Mouse (Mus musculus) embryonic stem cell, embryonic (primary cell): ENCODE data around the gene Fbxo45.

Source experiments
- CTCF ChIA-PET, 4 experiments: fragments of 300-600 bp in 2 of 4; fragments of 350-600 bp in 2 of 4; sonication (Branson Sonifier 250); formaldehyde crosslinking; loops; one replicate each; lab custom pipeline; 2022; ENCODE audit warnings: inconsistent platforms in 2 of 4; lab: Charles Lee
- POLR2A ChIA-PET, 4 experiments: fragments of 300-600 bp in 2 of 4; fragments of 350-600 bp in 2 of 4; sonication (Branson Sonifier 250); formaldehyde crosslinking; loops; one replicate each; lab custom pipeline; 2022; ENCODE audit warnings: antibody characterized with exemption in 4 of 4, inconsistent platforms in 1 of 4; lab: Charles Lee

The Fbxo45 gene

DNA sequence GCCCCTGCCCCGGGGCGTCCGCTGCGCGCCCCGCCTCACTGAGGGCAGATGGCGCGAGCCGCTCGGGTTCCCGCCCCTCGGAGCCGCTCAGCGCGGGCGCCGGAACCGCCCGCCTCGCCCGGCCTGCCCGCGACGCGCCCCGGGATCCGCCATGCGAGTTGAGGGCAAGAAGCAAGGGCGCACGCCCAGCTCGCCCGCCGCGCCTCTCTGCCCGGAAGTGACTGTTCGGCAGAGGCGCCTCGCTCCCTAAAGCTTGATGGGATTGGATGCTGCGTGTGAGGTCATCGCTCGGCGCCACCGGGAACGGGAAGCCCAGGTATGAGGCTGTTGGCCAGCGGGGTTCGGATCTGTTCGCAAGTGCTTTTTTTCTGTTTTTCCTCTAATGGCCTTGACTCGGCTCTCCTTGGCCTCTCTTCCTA, at the start of gene Fbxo45, which contains the start of gene Wdr53:
Fbxo45 (minus strand) TSS at position 207 of the 419 bp plus-strand sequence.
Wdr53 (plus strand) TSS at position 276 of the 419 bp plus-strand sequence.
- CTCF ChIA-PET: interaction anchor here in 1 of 4 experiments (0.7 to 1.2 kb wide), 2 partner anchors 39 to 253 kb away, joined by 3 read pairs; no protein-coding TSS in a partner anchor

DNA sequence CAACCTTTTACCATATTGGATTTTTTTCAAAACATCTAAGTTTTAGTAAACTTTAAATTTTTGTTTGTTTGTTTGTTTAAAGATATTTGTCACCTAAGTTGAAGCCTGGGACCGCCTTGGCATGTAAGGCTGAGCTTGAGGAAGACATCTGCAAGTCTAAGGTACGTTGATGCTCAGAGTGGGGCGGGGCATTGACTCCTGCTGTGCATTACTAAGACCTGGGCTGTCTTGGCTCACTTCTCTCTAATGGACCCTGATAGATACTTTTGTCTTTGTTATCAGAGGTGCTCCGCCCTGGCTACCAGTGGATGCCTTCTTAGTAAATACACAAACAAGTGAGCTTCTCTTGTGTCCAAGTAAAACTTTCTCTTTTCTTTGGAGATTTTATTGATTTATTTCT, 44.9 kb upstream of the Fbxo45 start:
- ChIA-PET CTCF (interaction anchor here (0.6 to 1.7 kb wide), 8 partner anchors 9 to 512 kb away, joined by 3 to 6 read pairs (median 4); no protein-coding TSS in a partner anchor), POLR2A (interaction anchor here (0.6 to 5.5 kb wide), 40 partner anchors 8 to 343 kb away, joined by 3 to 82 read pairs (median 5); partner anchors contain the start of genes Rnf168 (in 3 of the 4), Ubxn7 (in 2 of the 4), Fbxo45 (in 1 of the 4) and Senp5 (in 1 of the 4))

More for the DNA sequence above, at the start of gene Fbxo45, which contains the start of gene Wdr53:
- POLR2A ChIA-PET: interaction anchor here (0.5 to 2.2 kb wide), 48 partner anchors 8 to 809 kb away, joined by 3 to 15 read pairs (median 4); partner anchors contain the start of genes Rnf168 (in 2 of the 4), Senp5 (in 2 of the 4), Tfrc (in 2 of the 4) and Iqcg (in 1 of the 4)

DNA sequence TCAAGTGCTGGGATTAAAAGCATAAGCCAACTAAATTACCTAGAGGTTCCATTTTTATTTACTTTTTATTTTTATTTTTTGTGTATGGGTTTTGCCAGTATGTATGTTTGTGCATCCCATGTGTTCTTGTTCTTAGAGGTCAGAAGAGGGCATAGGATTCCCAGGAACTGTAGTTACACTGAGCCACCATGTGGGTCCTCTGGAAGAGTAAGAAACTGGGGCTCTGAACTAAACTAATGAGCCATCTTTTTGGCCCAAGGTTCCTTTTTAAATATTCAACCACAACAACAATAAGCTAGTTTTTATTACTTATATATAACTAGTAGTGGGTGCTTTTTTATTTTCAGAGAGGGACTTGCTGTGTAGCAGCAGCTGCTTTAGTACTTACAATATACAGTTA, 35.6 kb upstream of the Fbxo45 start:
- CTCF ChIA-PET: interaction anchor here in 3 of 4 experiments (0.8 to 1.3 kb wide), 4 partner anchors 9 to 11 kb away, joined by 3 to 8 read pairs (median 4); partner anchors contain the start of gene Smco1 (in 1 of the 3)
- POLR2A ChIA-PET: interaction anchor here in 2 of 4 experiments (1.1 to 2.0 kb wide), 5 partner anchors 9 to 49 kb away, joined by 4 to 10 read pairs (median 8); partner anchors contain the start of gene Ubxn7 (in 1 of the 2)

DNA sequence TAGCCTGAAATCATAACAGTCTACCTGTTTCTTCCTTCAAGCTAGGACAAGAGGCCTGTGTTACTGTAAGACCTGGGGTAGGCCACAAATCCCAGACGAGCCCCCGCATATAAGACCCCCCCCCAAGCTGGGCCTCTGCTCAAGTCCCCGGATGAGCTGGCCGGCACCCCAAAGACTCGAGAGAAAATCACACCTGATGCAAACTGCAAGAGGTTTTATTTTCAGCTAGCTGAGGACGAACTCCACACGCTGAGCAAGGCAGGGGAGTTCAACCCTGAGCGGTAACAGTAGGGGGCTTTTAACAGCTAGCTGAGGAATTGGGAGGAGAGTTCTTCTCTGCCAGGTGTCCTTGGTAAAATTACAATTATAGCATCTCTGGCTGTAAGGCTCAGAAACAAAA, 33.3 kb upstream of the Fbxo45 start:
- CTCF ChIA-PET: interaction anchor here in 2 of 4 experiments (0.6 kb wide), 2 partner anchors 289 to 371 kb away, joined by 3 to 4 read pairs; no protein-coding TSS in a partner anchor
- POLR2A ChIA-PET: interaction anchor here in 3 of 4 experiments (0.6 to 2.8 kb wide), 17 partner anchors 10 to 647 kb away, joined by 3 to 27 read pairs (median 5); partner anchors contain the start of gene Ubxn7 (in 1 of the 3)

DNA sequence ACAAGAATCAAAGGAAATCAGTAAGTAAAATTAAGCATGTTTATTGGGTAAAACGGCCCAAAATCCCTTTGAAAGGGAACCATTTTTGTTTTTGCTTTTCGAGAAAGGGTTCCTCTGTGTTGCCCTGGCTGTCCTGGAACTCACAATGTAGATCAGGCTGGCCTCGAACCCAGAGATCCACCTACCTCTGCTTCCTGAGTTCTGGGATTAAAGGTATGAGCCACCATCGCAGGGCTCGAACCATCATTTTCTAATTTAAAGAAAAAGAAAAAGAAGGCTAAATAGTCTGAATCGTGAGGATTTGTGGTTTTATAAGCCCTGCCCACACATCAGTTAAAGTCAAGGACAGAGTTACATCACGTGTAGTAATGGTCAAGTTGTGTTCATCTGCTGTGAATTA, 31.4 kb upstream of the Fbxo45 start:
- ChIA-PET POLR2A (interaction anchor here in 3 of 4 experiments (0.7 to 4.2 kb wide), 22 partner anchors 11 to 1154 kb away, joined by 3 to 37 read pairs (median 5); partner anchors contain the start of genes Ubxn7 (in 2 of the 3), Fbxo45 (in 1 of the 3), Iqcg (in 1 of the 3) and Pigz (in 1 of the 3)), CTCF (interaction anchor here in 1 of 4 experiments (0.6 to 0.7 kb wide), 2 partner anchors 180 to 186 kb away, joined by 5 to 9 read pairs; no protein-coding TSS in a partner anchor)

DNA sequence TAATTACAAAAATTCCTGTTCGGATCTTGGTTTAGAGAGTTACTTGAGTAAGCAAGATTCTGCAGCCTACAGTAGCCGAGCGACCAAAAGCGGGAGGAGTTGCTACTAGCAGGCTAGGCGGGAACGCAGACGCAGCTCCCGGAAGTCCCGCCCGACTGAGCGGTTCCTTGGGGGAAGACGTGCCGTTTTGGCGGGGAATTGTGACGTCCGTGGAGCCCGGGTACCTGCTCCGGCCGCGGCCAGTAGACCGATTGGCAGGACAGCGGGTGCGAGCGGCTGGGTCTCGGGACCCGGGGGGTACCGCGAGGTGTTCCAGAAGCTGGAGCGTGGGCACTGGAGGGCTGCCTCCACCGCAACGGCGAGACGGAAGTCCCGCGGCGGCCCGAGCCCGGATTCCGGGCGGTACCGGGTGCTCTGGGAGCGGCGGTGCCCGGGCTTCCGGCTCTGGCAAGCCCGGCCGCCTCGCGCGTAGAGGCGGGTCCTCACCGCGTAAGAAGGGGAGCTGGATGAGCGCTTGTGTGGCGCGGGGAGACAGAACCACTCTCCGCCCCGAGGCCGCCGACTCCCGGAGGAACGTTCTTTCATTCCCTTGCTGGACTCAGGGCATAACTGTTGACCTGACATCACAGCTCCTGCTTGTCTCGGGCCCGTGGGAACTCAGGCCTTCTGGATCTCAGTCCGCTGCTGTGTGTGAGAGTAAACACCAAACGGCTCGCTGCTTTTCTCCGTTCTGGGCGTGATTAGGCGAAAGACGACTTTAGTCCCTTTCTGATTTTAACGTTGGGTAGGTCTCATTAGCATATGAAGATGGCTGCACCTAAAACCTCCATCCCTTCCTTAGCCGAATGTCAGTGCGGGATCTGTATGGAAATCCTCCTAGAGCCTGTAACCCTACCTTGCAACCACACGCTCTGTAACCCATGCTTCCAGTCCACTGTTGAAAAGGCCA, 30.6 kb upstream of the Fbxo45 start, which contains the start of gene Rnf168:
Rnf168 (plus strand) TSS at position 152 of the 949 bp plus-strand sequence.
- POLR2A ChIA-PET: interaction anchor here in 3 of 4 experiments (0.6 to 4.2 kb wide), 52 partner anchors 10 to 778 kb away, joined by 3 to 37 read pairs (median 4); partner anchors contain the start of genes Ubxn7 (in 3 of the 3), Fbxo45 (in 2 of the 3), Wdr53 (in 2 of the 3) and Iqcg (in 1 of the 3)
- CTCF ChIA-PET: interaction anchor here in 1 of 4 experiments (1.4 kb wide), 1 partner anchor 75 kb away, joined by 3 read pairs; no protein-coding TSS in a partner anchor

DNA sequence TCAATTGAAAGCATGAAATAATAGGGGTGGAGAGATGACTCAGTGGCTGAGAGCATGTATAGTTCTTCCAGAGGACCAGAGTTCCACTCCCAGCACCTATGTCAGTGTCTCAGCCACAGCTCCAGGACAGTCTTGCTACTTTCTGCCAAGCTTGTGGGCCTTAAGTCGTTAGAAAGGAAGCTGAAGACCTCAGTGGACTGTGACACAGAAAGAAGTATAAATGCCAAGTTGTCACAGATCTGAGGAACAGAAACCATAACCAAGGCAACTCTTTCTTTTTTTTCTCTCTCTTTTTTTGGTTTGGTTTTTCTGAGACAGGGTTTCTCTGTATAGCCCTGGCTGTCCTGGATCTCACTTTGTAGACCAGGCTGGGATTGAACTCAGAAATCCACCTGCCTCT, 28.9 kb upstream of the Fbxo45 start:
- POLR2A ChIA-PET: interaction anchor here in 3 of 4 experiments (1.2 to 4.2 kb wide), 6 partner anchors 16 to 56 kb away, joined by 6 to 37 read pairs (median 16); partner anchors contain the start of genes Fbxo45 (in 1 of the 3), Ubxn7 (in 1 of the 3) and Wdr53 (in 1 of the 3)
- CTCF ChIA-PET: no interaction called here

DNA sequence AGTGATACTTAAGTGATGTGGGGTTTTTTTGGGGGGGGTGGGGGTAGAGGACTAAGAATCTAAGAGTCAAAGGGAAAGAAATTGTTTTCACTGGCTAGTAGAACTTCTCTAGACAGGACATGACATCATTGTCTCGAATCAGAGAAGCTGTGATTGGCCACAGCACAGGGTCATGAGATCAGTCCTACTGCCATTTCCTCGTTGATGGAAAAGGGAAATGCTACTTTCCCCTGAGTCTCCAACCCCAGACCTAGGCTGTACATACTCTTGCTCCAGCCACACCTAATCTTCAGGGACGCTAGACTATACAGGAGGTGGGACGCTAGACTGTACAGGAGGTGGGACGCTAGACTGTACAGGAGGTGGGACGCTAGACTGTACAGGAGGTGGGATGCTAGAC, 28.1 kb upstream of the Fbxo45 start:
- ChIA-PET POLR2A (interaction anchor here in 3 of 4 experiments (0.7 to 4.2 kb wide), 15 partner anchors 12 to 942 kb away, joined by 3 to 37 read pairs (median 3); partner anchors contain the start of genes Fbxo45 (in 3 of the 3), Wdr53 (in 3 of the 3) and Ubxn7 (in 2 of the 3)), CTCF (interaction anchor here in 1 of 4 experiments (0.6 to 1.0 kb wide), 4 partner anchors 60 to 1897 kb away, joined by 3 to 10 read pairs (median 4); no protein-coding TSS in a partner anchor)

DNA sequence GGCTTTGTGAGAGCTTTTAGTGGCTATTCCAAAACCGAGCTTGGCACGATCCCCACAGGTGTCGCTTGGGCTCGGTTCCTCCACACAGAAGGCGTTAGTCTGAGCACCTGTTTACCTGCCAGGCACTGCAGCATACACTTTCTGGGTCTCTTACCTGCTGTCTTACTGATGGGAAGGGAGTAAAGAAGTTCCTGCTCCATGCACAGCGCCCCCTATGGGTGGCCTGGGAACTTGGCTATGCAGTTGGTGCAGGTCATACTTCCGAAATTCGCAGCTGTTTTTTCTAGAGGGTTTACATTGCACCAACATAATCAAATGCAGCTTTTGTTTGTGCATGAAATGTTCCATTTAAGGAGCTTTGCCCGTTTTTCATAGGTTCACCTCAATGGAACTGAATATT, 26.4 kb upstream of the Fbxo45 start:
- POLR2A ChIA-PET: interaction anchor here (0.6 to 2.2 kb wide), 26 partner anchors 11 to 552 kb away, joined by 3 to 9 read pairs (median 3); partner anchors contain the start of genes Fbxo45 (in 3 of the 4) and Wdr53 (in 3 of the 4)
- CTCF ChIA-PET: interaction anchor here (0.5 to 2.1 kb wide), 40 partner anchors 10 to 1612 kb away, joined by 3 to 10 read pairs (median 4); partner anchors contain the start of gene Ubxn7 (in 3 of the 4)

DNA sequence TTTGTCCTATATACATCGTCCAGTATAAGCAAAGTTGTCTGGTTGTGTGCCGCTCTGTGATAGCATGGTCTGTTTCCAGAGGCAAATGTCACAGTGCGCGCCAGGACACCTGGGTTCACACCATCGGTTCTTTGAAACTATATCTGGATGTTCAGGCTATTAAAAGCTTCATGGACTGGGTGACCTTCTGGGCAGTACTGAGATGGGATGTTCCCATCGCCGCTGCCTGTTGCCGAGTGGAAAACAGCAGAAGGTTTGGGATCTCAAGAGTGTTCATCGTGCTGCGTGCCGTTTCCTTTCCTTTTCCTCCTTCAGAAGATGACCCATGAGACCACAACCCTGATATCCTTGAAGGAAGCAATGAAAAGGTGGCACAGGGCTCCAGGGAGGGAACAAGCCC, 24.3 kb upstream of the Fbxo45 start, which contains the start of gene Smco1:
Smco1 (plus strand) TSS at position 178 of the 400 bp plus-strand sequence.
- POLR2A ChIA-PET: interaction anchor here in 3 of 4 experiments (0.6 to 1.1 kb wide), 5 partner anchors 12 to 337 kb away, joined by 3 to 5 read pairs (median 3); partner anchors contain the start of gene Tfrc (in 1 of the 3)

DNA sequence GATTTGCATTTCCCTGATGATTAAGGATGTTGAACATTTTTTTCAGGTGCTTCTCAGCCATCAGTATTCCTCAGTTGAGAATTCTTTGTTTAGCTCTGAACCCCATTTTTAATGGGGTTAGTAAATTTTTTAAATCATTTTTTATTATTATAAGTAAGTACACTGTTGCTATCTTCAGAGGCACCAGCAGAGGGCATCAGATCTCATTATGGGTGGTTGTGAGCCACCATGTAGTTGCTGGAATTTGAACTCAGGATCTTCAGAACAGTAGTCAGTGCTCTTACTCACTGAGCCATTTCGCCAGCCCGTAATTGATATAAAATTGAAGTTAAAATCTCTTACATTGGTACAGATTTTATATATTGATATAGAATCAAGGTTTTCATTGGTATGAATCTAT, 17.3 kb upstream of the Fbxo45 start:
- POLR2A ChIA-PET: interaction anchor here in 1 of 4 experiments (1.0 to 3.5 kb wide), 2 partner anchors 13 to 26 kb away, joined by 3 to 10 read pairs; partner anchors contain the start of gene Rnf168
- CTCF ChIA-PET: interaction anchor here in 2 of 4 experiments (0.6 to 1.9 kb wide), 2 partner anchors 9 to 448 kb away, joined by 3 to 7 read pairs; no protein-coding TSS in a partner anchor

More for the DNA sequence above, 24.3 kb upstream of the Fbxo45 start, which contains the start of gene Smco1:
- CTCF ChIA-PET: interaction anchor here in 1 of 4 experiments (0.7 to 0.9 kb wide), 2 partner anchors 12 to 323 kb away, joined by 3 read pairs; no protein-coding TSS in a partner anchor

DNA sequence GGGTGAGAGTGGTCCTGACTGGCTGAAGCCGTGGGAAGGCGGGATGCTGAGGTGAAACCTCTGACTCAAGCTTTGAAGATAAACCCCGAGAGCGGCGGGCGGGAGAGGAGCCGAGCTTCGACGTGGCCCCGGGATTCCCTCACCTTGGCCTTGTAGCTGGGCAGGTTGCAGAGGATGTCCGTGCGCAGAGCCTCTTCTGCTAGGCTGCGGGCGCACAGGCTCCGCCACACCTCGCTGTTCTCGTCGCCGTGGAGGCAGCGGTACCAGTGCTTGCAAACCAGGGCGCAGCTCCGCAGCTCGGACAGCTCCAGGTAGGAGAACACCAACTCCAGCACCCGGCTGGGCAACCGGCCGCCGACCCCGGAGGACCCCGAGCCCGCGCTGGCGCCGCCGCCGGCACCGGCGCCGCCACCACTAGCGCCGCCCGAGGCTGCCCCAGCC, 587 bp downstream of the Fbxo45 start:
- POLR2A ChIA-PET: interaction anchor here (0.5 to 2.2 kb wide), 53 partner anchors 8 to 810 kb away, joined by 3 to 15 read pairs (median 4); partner anchors contain the start of genes Rnf168 (in 2 of the 4), Senp5 (in 2 of the 4), Tfrc (in 2 of the 4) and Ubxn7 (in 2 of the 4)

DNA sequence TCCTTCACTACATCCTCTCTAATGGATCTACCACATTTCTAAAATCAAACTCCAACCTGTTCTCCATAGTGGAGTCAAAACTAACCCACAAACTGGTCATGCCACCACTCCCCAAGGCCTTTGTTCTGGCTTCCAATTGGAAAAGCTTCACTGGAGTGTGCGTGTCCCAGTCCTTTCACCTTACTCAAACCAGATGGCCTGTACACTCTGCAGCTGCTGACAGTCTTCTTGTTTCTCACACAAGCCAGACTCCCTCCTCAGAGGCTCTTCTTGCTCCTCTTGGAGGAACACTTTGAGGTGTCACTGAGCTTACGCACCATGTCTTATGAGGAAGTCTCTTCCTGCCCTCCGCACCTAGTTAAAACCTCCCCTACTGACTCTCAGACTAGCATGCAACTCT, 3.1 kb downstream of the Fbxo45 start:
- ChIA-PET POLR2A (interaction anchor here in 3 of 4 experiments (0.6 to 3.1 kb wide), 9 partner anchors 13 to 812 kb away, joined by 3 to 16 read pairs (median 3); partner anchors contain the start of genes Iqcg (in 1 of the 3), Nrros (in 1 of the 3), Rnf168 (in 1 of the 3) and Rpl35a (in 1 of the 3)), CTCF (interaction anchor here in 2 of 4 experiments (1.2 to 1.8 kb wide), 2 partner anchors 17 to 41 kb away, joined by 3 read pairs; no protein-coding TSS in a partner anchor)

More for the DNA sequence above, 587 bp downstream of the Fbxo45 start:
- CTCF ChIA-PET: interaction anchor here in 2 of 4 experiments (0.6 to 1.2 kb wide), 4 partner anchors 39 to 265 kb away, joined by 3 to 5 read pairs (median 4); no protein-coding TSS in a partner anchor

DNA sequence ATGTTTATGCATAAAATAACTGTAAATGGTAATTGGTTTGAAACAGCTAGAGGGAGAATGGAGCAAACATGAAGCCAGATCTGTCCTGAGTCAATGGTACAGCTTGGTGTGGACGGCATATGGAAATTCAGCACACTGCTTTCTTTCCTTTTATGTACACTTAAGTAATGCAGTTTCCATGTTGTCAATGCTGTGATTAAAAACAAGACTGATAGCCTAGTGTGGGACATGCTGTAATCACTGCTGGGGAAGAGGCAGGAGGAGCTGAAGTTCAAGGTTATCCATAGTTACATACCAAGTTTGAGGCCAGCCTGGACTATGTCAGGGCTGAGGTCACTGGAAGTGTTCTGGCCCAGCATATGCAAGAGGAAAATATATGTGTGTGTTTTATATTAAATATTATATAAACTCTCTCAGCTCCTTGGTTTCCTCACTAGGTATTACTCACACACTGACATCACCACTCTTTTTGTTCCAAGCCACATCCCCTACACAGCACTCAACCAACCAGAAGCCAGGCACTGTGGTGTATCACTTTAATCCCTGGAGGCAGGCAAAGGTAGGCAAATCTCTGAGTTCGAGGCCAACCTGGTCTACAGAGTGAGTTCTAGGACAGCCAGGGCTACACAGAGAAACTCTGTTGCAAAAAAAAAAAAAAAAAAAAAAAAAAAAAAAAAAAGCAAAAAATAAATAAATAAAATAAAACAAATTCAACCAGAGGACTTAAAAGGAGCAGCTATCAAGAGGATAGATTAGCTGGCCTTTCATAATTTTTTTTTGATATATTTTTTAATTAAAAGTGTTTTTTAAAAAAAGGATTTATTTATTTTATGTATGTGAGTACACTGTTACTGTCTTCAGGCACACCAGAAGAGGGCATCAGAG, 7.3 kb downstream of the Fbxo45 start:
- ChIA-PET CTCF (interaction anchor here in 1 of 4 experiments (0.7 kb wide), 1 partner anchor 69 kb away, joined by 3 read pairs; no protein-coding TSS in a partner anchor), POLR2A (interaction anchor here in 3 of 4 experiments (0.6 to 1.1 kb wide), 8 partner anchors 9 to 756 kb away, joined by 3 to 11 read pairs (median 4); no protein-coding TSS in a partner anchor)
